Mouse (Mus musculus) testis, adult 2 months (tissue): ENCODE results near the gene AY074887.

ENCODE experiments used
- CTCF ChIP-seq: fragments of 200-500 bp; IDR thresholded peaks from 2 replicates; pipeline ENCODE4 v1.5.1; 2012; ENCODE audit warnings: low read depth, mild to moderate bottlenecking, inconsistent platforms, low read length, moderate library complexity; ENCODE audit not compliant: control insufficient read depth, insufficient read depth, insufficient replicate concordance
- POLR2A ChIP-seq: fragments of 200-500 bp; IDR thresholded peaks from 2 replicates; pipeline ENCODE4 v1.6.1; 2012; ENCODE audit warnings: low read depth, mild to moderate bottlenecking, inconsistent platforms, low read length, moderate library complexity; ENCODE audit not compliant: control insufficient read depth

GRCm38 (mm10) chr9:54963669-54964068 lies 12.9 kb upstream of the AY074887 start:
- TF ChIP-seq POLR2A = no peak
- TF ChIP-seq CTCF = no peak
